Mouse (Mus musculus) left cerebral cortex, postnatal 14 days (tissue): ENCODE results near the gene Mylk3. TPM values are rescaled to one million over a fixed set of nuclear protein-coding genes. Genes with fewer than 3 reads are reported as not detected.

ENCODE experiments used
- DNase-seq, 2 experiments: peaks; one replicate each; pipeline ENCODE4 v3.0.0; 2021 to 2022; ENCODE audit warnings: low spot score in 2 of 2, mixed read lengths in 1 of 2
- intact Hi-C: fragments of 180-260 bp; cut with DNase I; formaldehyde crosslinking; loops from one replicate; pipeline ENCODE4 v1.15.1; 2025
- total RNA-seq, 2 experiments: library from RNA; stranded (reverse); gene quantifications; 2 replicates each; pipeline ENCODE4 v1.2.3; 2021

The Mylk3 gene
- total RNA-seq, 2 experiments from 2014 or later = 1.9 to 3.5 TPM

GRCm38 (mm10) chr8:85395017-85395416 lies 8.9 kb upstream of the Mylk3 start:
- no peak for DNase-seq
- intact Hi-C loops = no loop called here

- intact Hi-C loops = no loop called here
- no peak for DNase-seq
These were observed 7.1 kb upstream of the Mylk3 start for GRCm38 (mm10) chr8:85393199-85393598.

- DNase-seq = no peak
- intact Hi-C loops = no loop called here
These were observed 5.3 kb upstream of the Mylk3 start for GRCm38 (mm10) chr8:85391438-85391837.

- peak; percentile 14 to 71 for DNase-seq
- intact Hi-C loops = no loop called here
These were observed 4.2 kb downstream of the Mylk3 start for GRCm38 (mm10) chr8:85381926-85382325.

GRCm38 (mm10) chr8:85380824-85381209 lies 5.3 kb downstream of the Mylk3 start:
- no peak for DNase-seq
- intact Hi-C loops = no loop called here

- no peak for DNase-seq
- intact Hi-C loops = no loop called here
These were observed 5.9 kb downstream of the Mylk3 start for GRCm38 (mm10) chr8:85380123-85380823.

GRCm38 (mm10) chr8:85379142-85379781 lies 6.9 kb downstream of the Mylk3 start:
- DNase-seq = peak in 1 of 2 experiments; percentile 25
- intact Hi-C loops = no loop called here

GRCm38 (mm10) chr8:85376516-85376915 lies 9.6 kb downstream of the Mylk3 start:
- intact Hi-C loops = no loop called here
- DNase-seq = no peak

- no peak for DNase-seq
- intact Hi-C loops = no loop called here
These were observed 11.9 kb downstream of the Mylk3 start for GRCm38 (mm10) chr8:85374286-85374685.

GRCm38 (mm10) chr8:85373435-85374039 lies 12.6 kb downstream of the Mylk3 start:
- intact Hi-C loops = no loop called here
- DNase-seq = no peak

- DNase-seq = no peak
- intact Hi-C loops = no loop called here
These were observed 13.7 kb downstream of the Mylk3 start for GRCm38 (mm10) chr8:85372465-85372839.

GRCm38 (mm10) chr8:85371736-85372464 lies 14.2 kb downstream of the Mylk3 start:
- intact Hi-C loops = no loop called here
- no peak for DNase-seq

GRCm38 (mm10) chr8:85365176-85365575 lies 21.0 kb downstream of the Mylk3 start:
- DNase-seq = no peak
- intact Hi-C loops = no loop called here

- no peak for DNase-seq
- intact Hi-C loops = no loop called here
These were observed 21.5 kb downstream of the Mylk3 start for GRCm38 (mm10) chr8:85364628-85365027.

- no peak for DNase-seq
- intact Hi-C loops = no loop called here
These were observed 22.7 kb downstream of the Mylk3 start for GRCm38 (mm10) chr8:85363406-85363805.

GRCm38 (mm10) chr8:85362211-85362610 lies 23.9 kb downstream of the Mylk3 start:
- intact Hi-C loops = no loop called here
- DNase-seq = no peak

- DNase-seq = no peak
- intact Hi-C loops = no loop called here
These were observed 32.9 kb downstream of the Mylk3 start for GRCm38 (mm10) chr8:85353287-85353686.

GRCm38 (mm10) chr8:85339871-85340573 lies 46.1 kb downstream of the Mylk3 start:
- DNase-seq = no peak
- intact Hi-C loops = no loop called here

- DNase-seq = no peak
- intact Hi-C loops = no loop called here
These were observed 48.5 kb downstream of the Mylk3 start for GRCm38 (mm10) chr8:85337681-85338080.
